Mouse (Mus musculus): ENCODE results near the gene Hoxc9. TPM values are rescaled to one million over a fixed set of nuclear protein-coding genes. Genes with fewer than 3 reads are reported as not detected.
A peak's percentile ranks its signal among the peaks of the same experiment; 100 is the strongest.

Gene Hoxc9
- polyA plus RNA-seq, 1 experiment from 2014 or later = not detected

GRCm38 (mm10) chr15:103015406-103016166 lies 39.3 kb downstream of the Hoxc9 start:
- under 1% methylated on average over 19 of the region's 19 CpGs for WGBS
- Histone ChIP-seq H3K4me3 (ENCODE audit: low read depth, low read length) (no peak overlapping the region), H3K4me1 (ENCODE audit: control insufficient read depth, insufficient read depth, low read length) (no peaks in the 10 kb centered on the region), H3K27ac (ENCODE audit: low read depth, low read length) (no peak overlapping the region), H3K4me2 (no peak overlapping the region), H3K36me3 (ENCODE audit: control insufficient read depth, insufficient read depth, low read length) (no peaks in the 10 kb centered on the region), H3K9me3 (ENCODE audit: control insufficient read depth, low read length) (no peaks in the 10 kb centered on the region), H3K27me3 (ENCODE audit: control insufficient read depth, insufficient read depth, low read length) (peaks cover 99% of the 10 kb centered on the region), H3K9ac (ENCODE audit: low read length) (no peak overlapping the region)
- DNase-seq (ENCODE audit: low spot score, missing footprints) = no peak
- ATAC-seq (ENCODE audit: low FRiP score) = no peak

GRCm38 (mm10) chr15:103018636-103019035 lies 42.4 kb downstream of the Hoxc9 start, which contains the start of gene Hoxc4:
Gene Hoxc4, plus strand, starts transcription at chr15:103018934.
- H3K9ac ChIP-seq (ENCODE audit: low read length) = no peak within 1 kb of the TSS
- peaks cover 100% of the 10 kb centered on the region for H3K27me3 ChIP-seq (ENCODE audit: control insufficient read depth, insufficient read depth, low read length)
- H3K4me2 ChIP-seq = no peak within 1 kb of the TSS
- H3K36me3 ChIP-seq (ENCODE audit: control insufficient read depth, insufficient read depth, low read length) = no peaks in the 10 kb centered on the region
- H3K9me3 ChIP-seq (ENCODE audit: control insufficient read depth, low read length) = no peaks in the 10 kb centered on the region
- DNase-seq (ENCODE audit: low spot score, missing footprints) (no peak), ATAC-seq (ENCODE audit: low FRiP score) (no peak)
- 2% methylated on average over 9 of the region's 9 CpGs for WGBS
- H3K4me1 ChIP-seq (ENCODE audit: control insufficient read depth, insufficient read depth, low read length) = no peaks in the 10 kb centered on the region
- no peak within 1 kb of the TSS for H3K4me3 ChIP-seq (ENCODE audit: low read depth, low read length)
- H3K27ac ChIP-seq (ENCODE audit: low read depth, low read length) = no peak within 1 kb of the TSS

GRCm38 (mm10) chr15:103020899-103021418 lies 44.7 kb downstream of the Hoxc9 start:
- H3K27me3 ChIP-seq (ENCODE audit: control insufficient read depth, insufficient read depth, low read length) = peaks cover 100% of the 10 kb centered on the region

GRCm38 (mm10) chr15:103021544-103021943 lies 45.3 kb downstream of the Hoxc9 start:
- Histone ChIP-seq H3K4me3 (ENCODE audit: low read depth, low read length) (no peak overlapping the region), H3K4me1 (ENCODE audit: control insufficient read depth, insufficient read depth, low read length) (no peaks in the 10 kb centered on the region), H3K27ac (ENCODE audit: low read depth, low read length) (no peak overlapping the region), H3K9ac (ENCODE audit: low read length) (no peak overlapping the region), H3K4me2 (no peak overlapping the region), H3K27me3 (ENCODE audit: control insufficient read depth, insufficient read depth, low read length) (peaks cover 100% of the 10 kb centered on the region), H3K36me3 (ENCODE audit: control insufficient read depth, insufficient read depth, low read length) (no peaks in the 10 kb centered on the region), H3K9me3 (ENCODE audit: control insufficient read depth, low read length) (no peaks in the 10 kb centered on the region)
- ATAC-seq (ENCODE audit: low FRiP score) = no peak
- no peak for DNase-seq (ENCODE audit: low spot score, missing footprints)
- WGBS = 6% methylated on average over 8 of the region's 8 CpGs

More at GRCm38 (mm10) chr15:103020899-103021418, 44.7 kb downstream of the Hoxc9 start:
- under 1% methylated on average over 8 of the region's 8 CpGs for WGBS
- Histone ChIP-seq H3K9me3 (ENCODE audit: control insufficient read depth, low read length) (no peaks in the 10 kb centered on the region), H3K27ac (ENCODE audit: low read depth, low read length) (no peak overlapping the region), H3K4me2 (no peak overlapping the region), H3K9ac (ENCODE audit: low read length) (no peak overlapping the region), H3K4me3 (ENCODE audit: low read depth, low read length) (no peak overlapping the region), H3K36me3 (ENCODE audit: control insufficient read depth, insufficient read depth, low read length) (no peaks in the 10 kb centered on the region), H3K4me1 (ENCODE audit: control insufficient read depth, insufficient read depth, low read length) (no peaks in the 10 kb centered on the region)
- no peak for ATAC-seq (ENCODE audit: low FRiP score)
- no peak for DNase-seq (ENCODE audit: low spot score, missing footprints)

GRCm38 (mm10) chr15:103024131-103024530 lies 47.9 kb downstream of the Hoxc9 start:
- DNase-seq (ENCODE audit: low spot score, missing footprints) = no peak
- no peaks in the 10 kb centered on the region for H3K4me1 ChIP-seq (ENCODE audit: control insufficient read depth, insufficient read depth, low read length)
- no peak overlapping the region for H3K9ac ChIP-seq (ENCODE audit: low read length)
- H3K9me3 ChIP-seq (ENCODE audit: control insufficient read depth, low read length) = no peaks in the 10 kb centered on the region
- 6% methylated on average over 2 of the region's 2 CpGs for WGBS
- peaks cover 100% of the 10 kb centered on the region for H3K27me3 ChIP-seq (ENCODE audit: control insufficient read depth, insufficient read depth, low read length)
- H3K4me3 ChIP-seq (ENCODE audit: low read depth, low read length) = no peak overlapping the region
- H3K36me3 ChIP-seq (ENCODE audit: control insufficient read depth, insufficient read depth, low read length) = no peaks in the 10 kb centered on the region
- no peak for ATAC-seq (ENCODE audit: low FRiP score)
- no peak overlapping the region for H3K4me2 ChIP-seq
- no peak overlapping the region for H3K27ac ChIP-seq (ENCODE audit: low read depth, low read length)

GRCm38 (mm10) chr15:103027266-103028235 lies 51.3 kb downstream of the Hoxc9 start:
- Histone ChIP-seq H3K9me3 (ENCODE audit: control insufficient read depth, low read length) (no peaks in the 10 kb centered on the region), H3K27ac (ENCODE audit: low read depth, low read length) (no peak overlapping the region), H3K4me1 (ENCODE audit: control insufficient read depth, insufficient read depth, low read length) (no peaks in the 10 kb centered on the region), H3K9ac (ENCODE audit: low read length) (no peak overlapping the region), H3K4me3 (ENCODE audit: low read depth, low read length) (no peak overlapping the region), H3K36me3 (ENCODE audit: control insufficient read depth, insufficient read depth, low read length) (no peaks in the 10 kb centered on the region), H3K4me2 (no peak overlapping the region), H3K27me3 (ENCODE audit: control insufficient read depth, insufficient read depth, low read length) (peaks cover 98% of the 10 kb centered on the region)
- DNase-seq (ENCODE audit: low spot score, missing footprints) (no peak), ATAC-seq (ENCODE audit: low FRiP score) (no peak)
- 1% methylated on average over 43 of the region's 43 CpGs for WGBS

- WGBS = 7% methylated on average over 9 of the region's 9 CpGs
- Histone ChIP-seq H3K9me3 (ENCODE audit: control insufficient read depth, low read length) (no peaks in the 10 kb centered on the region), H3K9ac (ENCODE audit: low read length) (no peak overlapping the region), H3K36me3 (ENCODE audit: control insufficient read depth, insufficient read depth, low read length) (no peaks in the 10 kb centered on the region), H3K4me3 (ENCODE audit: low read depth, low read length) (no peak overlapping the region), H3K27me3 (ENCODE audit: control insufficient read depth, insufficient read depth, low read length) (peaks cover 98% of the 10 kb centered on the region), H3K27ac (ENCODE audit: low read depth, low read length) (no peak overlapping the region), H3K4me2 (no peak overlapping the region), H3K4me1 (ENCODE audit: control insufficient read depth, insufficient read depth, low read length) (no peaks in the 10 kb centered on the region)
- peak; percentile 92 for DNase-seq (ENCODE audit: low spot score, missing footprints)
- ATAC-seq (ENCODE audit: low FRiP score) = no peak
Measured at GRCm38 (mm10) chr15:103028916-103029512, 52.8 kb downstream of the Hoxc9 start.

- H3K9me3 ChIP-seq (ENCODE audit: control insufficient read depth, low read length) = no peaks in the 10 kb centered on the region
- ATAC-seq (ENCODE audit: low FRiP score) (no peak), DNase-seq (ENCODE audit: low spot score, missing footprints) (peak; percentile 90)
- H3K4me1 ChIP-seq (ENCODE audit: control insufficient read depth, insufficient read depth, low read length) = no peaks in the 10 kb centered on the region
- H3K9ac ChIP-seq (ENCODE audit: low read length) = no peak overlapping the region
- H3K4me3 ChIP-seq (ENCODE audit: low read depth, low read length) = no peak overlapping the region
- peaks cover 98% of the 10 kb centered on the region for H3K27me3 ChIP-seq (ENCODE audit: control insufficient read depth, insufficient read depth, low read length)
- H3K27ac ChIP-seq (ENCODE audit: low read depth, low read length) = no peak overlapping the region
- no peaks in the 10 kb centered on the region for H3K36me3 ChIP-seq (ENCODE audit: control insufficient read depth, insufficient read depth, low read length)
- no peak overlapping the region for H3K4me2 ChIP-seq
- WGBS = under 1% methylated on average over 8 of the region's 8 CpGs
Measured at GRCm38 (mm10) chr15:103030142-103030541, 53.9 kb downstream of the Hoxc9 start.

All from midbrain, embryonic 11.5 days (tissue).